Mouse (Mus musculus) pancreas, adult 10 weeks (tissue): ENCODE measurements around the gene Vmn2r46. TPM values are rescaled to one million over a fixed set of nuclear protein-coding genes. Genes with fewer than 3 reads are reported as not detected.

ENCODE experiments used
- polyA plus RNA-seq: library from polyadenylated mRNA; stranded (reverse); fragments of 350-450 nt; fragmentation: Illumina TruSeq; extraction: RNeasy Lipid Tissue Mini Kit (QIAGEN cat#74804); gene quantifications from one replicate; pipeline ENCODE4 v1.2.3, GENCODE M21; 2015; ENCODE audit warnings: low read depth, low replicate concordance; ENCODE audit not compliant: insufficient read depth

Vmn2r46 gene
- polyA plus RNA-seq: not detected

GRCm38 (mm10) chr7:9770471-9770870, at the start of gene Vmn2r46:
Gene Vmn2r46 (minus strand): TSS chr7:9770571.

Other genes with a start within 250 kb of the Vmn2r46 start
- gene Vmn2r47, start 70.8 kb upstream of the Vmn2r46 start, polyA plus RNA-seq: not detected
- gene Vmn2r48, start 183.0 kb upstream of the Vmn2r46 start, polyA plus RNA-seq: not detected
- not detected for gene Vmn2r49, start 221.7 kb upstream of the Vmn2r46 start, polyA plus RNA-seq